Mouse (Mus musculus) CH12.LX (cell line): ENCODE measurements around the gene Med4. TPM values are rescaled to one million over a fixed set of nuclear protein-coding genes. Genes with fewer than 3 reads are reported as not detected.

Experiments used
- DNase-seq: peaks from one replicate; pipeline ENCODE4 v3.0.0-alpha.2; 2013; ENCODE audit errors: extremely low read depth
- H3K27ac ChIP-seq: 2 replicates; pipeline ENCODE4 v1.5.1; 2012; ENCODE audit warnings: low read depth, mild to moderate bottlenecking, control low read depth, moderate library complexity; ENCODE audit not compliant: insufficient read depth
- H3K27me3 ChIP-seq: replicated peaks from 2 replicates; pipeline ENCODE3; 2012; ENCODE audit warnings: inconsistent platforms
- H3K36me3 ChIP-seq, 2 experiments: replicated peaks in 1 of 2; 2 replicates each; pipeline versions ENCODE3 to v1.6.1; 2012; ENCODE audit warnings: inconsistent platforms in 1 of 2, low read length in 1 of 2, mild to moderate bottlenecking in 1 of 2, mixed read lengths in 1 of 2, moderate library complexity in 1 of 2; ENCODE audit not compliant: control insufficient read depth in 1 of 2, insufficient read depth in 1 of 2
- H3K4me1 ChIP-seq, 2 experiments: 2 replicates each; pipeline ENCODE4 v1.6.1; 2012; ENCODE audit warnings: inconsistent platforms in 1 of 2, moderate library complexity in 1 of 2; ENCODE audit not compliant: insufficient read depth in 2 of 2, control insufficient read depth in 1 of 2
- H3K4me2 ChIP-seq: 2 replicates; pipeline ENCODE4 v1.6.1; 2012; ENCODE audit warnings: low read depth, mild to moderate bottlenecking, control low read depth; ENCODE audit not compliant: poor library complexity, insufficient read depth, severe bottlenecking
- H3K4me3 ChIP-seq, 3 experiments: fragments of 150-350 bp in 1 of 3; sonication (generic) in 1 of 3; replicated peaks in 1 of 3; 2 replicates each; pipeline versions ENCODE3 to v1.5.1; 2011 to 2012; ENCODE audit warnings: low read depth in 2 of 3, low read length in 2 of 3, mild to moderate bottlenecking in 2 of 3, moderate library complexity in 2 of 3, control low read depth in 1 of 3, improper control_type of control experiment in 1 of 3, inconsistent platforms in 1 of 3, mixed read lengths in 1 of 3; ENCODE audit not compliant: poor library complexity in 1 of 3
- H3K79me2 ChIP-seq: replicated peaks from 2 replicates; pipeline ENCODE4 v1.6.1; 2012; ENCODE audit warnings: mild to moderate bottlenecking, moderate library complexity; ENCODE audit not compliant: control insufficient read depth, poor library complexity, insufficient read depth, severe bottlenecking; ENCODE audit errors: extremely low read depth
- H3K9ac ChIP-seq: 2 replicates; pipeline ENCODE4 v1.6.1; 2012; ENCODE audit warnings: low read depth, mild to moderate bottlenecking, control low read depth, moderate library complexity; ENCODE audit not compliant: insufficient read depth
- H3K9me3 ChIP-seq: replicated peaks from 2 replicates; pipeline ENCODE3; 2012; ENCODE audit warnings: low read length, inconsistent platforms, mixed read lengths
- BHLHE40 ChIP-seq: IDR thresholded peaks from 2 replicates; pipeline ENCODE4 v1.6.1; 2011; ENCODE audit warnings: mild to moderate bottlenecking, low read depth, low read length, improper control_type of control experiment
- CHD1 ChIP-seq: IDR thresholded peaks from 2 replicates; pipeline ENCODE4 v1.6.1; 2012; ENCODE audit warnings: low read depth, low read length, improper control_type of control experiment, inconsistent platforms
- CHD2 ChIP-seq: IDR thresholded peaks from 2 replicates; pipeline ENCODE4 v1.6.1; 2011; ENCODE audit warnings: low read length, improper control_type of control experiment
- EP300 ChIP-seq: IDR thresholded peaks from 2 replicates; pipeline ENCODE4 v1.6.1; 2011; ENCODE audit warnings: low read length, improper control_type of control experiment
- HCFC1 ChIP-seq: IDR thresholded peaks from 2 replicates; pipeline ENCODE4 v1.6.1; 2012; ENCODE audit warnings: low read depth, mild to moderate bottlenecking, inconsistent platforms, low read length, improper control_type of control experiment
- JUN ChIP-seq: IDR thresholded peaks from 2 replicates; pipeline ENCODE4 v1.6.1; 2011; ENCODE audit warnings: low read depth, mild to moderate bottlenecking, low read length, improper control_type of control experiment, moderate library complexity; ENCODE audit not compliant: insufficient read depth
- MAFK ChIP-seq: IDR thresholded peaks from 2 replicates; pipeline ENCODE4 v1.6.1; 2011; ENCODE audit warnings: low read length, improper control_type of control experiment; ENCODE audit not compliant: insufficient replicate concordance
- MAZ ChIP-seq: IDR thresholded peaks from 2 replicates; pipeline ENCODE4 v1.6.1; 2012; ENCODE audit warnings: low read depth, mild to moderate bottlenecking, inconsistent platforms, low read length, improper control_type of control experiment, moderate library complexity
- MEF2A ChIP-seq: IDR thresholded peaks from 2 replicates; pipeline ENCODE4 v1.6.1; 2014; ENCODE audit warnings: low read depth, mild to moderate bottlenecking, inconsistent platforms, low read length, improper control_type of control experiment, borderline replicate concordance
- MXI1 ChIP-seq: IDR thresholded peaks from 2 replicates; pipeline ENCODE4 v1.6.1; 2011; ENCODE audit warnings: mild to moderate bottlenecking, low read depth, low read length, improper control_type of control experiment
- PAX5 ChIP-seq: IDR thresholded peaks from 2 replicates; pipeline ENCODE4 v1.6.1; 2012; ENCODE audit warnings: low read length, inconsistent platforms, mixed read lengths
- POLR2AphosphoS2 ChIP-seq: IDR thresholded peaks from 2 replicates; pipeline ENCODE4 v1.6.1; 2011; ENCODE audit warnings: low read depth, low read length, improper control_type of control experiment
- RCOR1 ChIP-seq: conservative IDR thresholded peaks from 2 replicates; pipeline ENCODE4 v1.6.1; 2012; ENCODE audit warnings: low read depth, mild to moderate bottlenecking, inconsistent platforms, low read length, improper control_type of control experiment
- SMC3 ChIP-seq: IDR thresholded peaks from 2 replicates; pipeline ENCODE4 v1.6.1; 2011; ENCODE audit warnings: low read depth, low read length, improper control_type of control experiment
- TBP ChIP-seq: conservative IDR thresholded peaks from 2 replicates; pipeline ENCODE4 v1.6.1; 2011; ENCODE audit warnings: low read depth, low read length, improper control_type of control experiment
- UBTF ChIP-seq: IDR thresholded peaks from 2 replicates; pipeline ENCODE4 v1.6.1; 2012; ENCODE audit warnings: low read depth, mild to moderate bottlenecking, inconsistent platforms, low read length, improper control_type of control experiment, moderate library complexity
- USF1 ChIP-seq: IDR thresholded peaks from 2 replicates; pipeline ENCODE4 v1.6.1; 2014; ENCODE audit warnings: low read depth, mild to moderate bottlenecking, inconsistent platforms, low read length, improper control_type of control experiment
- ZKSCAN1 ChIP-seq: IDR thresholded peaks from 2 replicates; pipeline ENCODE4 v1.6.1; 2012; ENCODE audit warnings: low read depth, inconsistent platforms, low read length, improper control_type of control experiment, borderline replicate concordance
- ZNF384 ChIP-seq: IDR thresholded peaks from 2 replicates; pipeline ENCODE4 v1.6.1; 2012; ENCODE audit warnings: low read depth, low read length, improper control_type of control experiment, inconsistent platforms
- dilution Hi-C: fragments of 300-500 bp; cut with MboI; formaldehyde crosslinking; loops from 2 replicates; pipeline ENCODE4 v1.14.3; 2020; ENCODE audit warnings: low sequenced_read_pairs; ENCODE audit not compliant: extremely low pct_unique_long_range_greater_than_20kb, extremely low pct_ligation_motif_present
- in situ Hi-C: fragments of 300-500 bp; cut with MboI; formaldehyde crosslinking; loops from 3 replicates; pipeline ENCODE4 v1.14.3; 2019; ENCODE audit warnings: low sequenced_read_pairs, low pct_ligation_motif_present, low pct_unique_long_range_greater_than_20kb, mixed read lengths
- polyA plus RNA-seq: library from polyadenylated mRNA; unstranded; fragments of >175 nt; gene quantifications from 2 replicates; pipeline ENCODE4 v1.2.1, GENCODE M21; 2012; ENCODE audit warnings: low read depth; ENCODE audit not compliant: insufficient read length
- total RNA-seq, 2 experiments: library from RNA; depleted of rRNA; stranded (reverse); fragments of 300-350 nt in 1 of 2; fragments of >200 nt in 1 of 2; gene quantifications; 2 replicates each; pipeline ENCODE4 v1.2.3; 2012 to 2014

The Med4 gene
- total and polyA plus RNA-seq, 3 experiments = 45.6 to 61.5 (median 60.7) TPM

- peaks cover 11 to 30% of the 10 kb centered on the region in 2 experiments for H3K4me1 ChIP-seq
- peaks cover 2% of the 10 kb centered on the region for H3K9me3 ChIP-seq
- no peak for TF ChIP-seq MEF2A
- no peak for TF ChIP-seq CHD1
- TF ChIP-seq ZKSCAN1 = no peak
- no peak for TF ChIP-seq TBP
- TF ChIP-seq UBTF = no peak
- no peak for TF ChIP-seq HCFC1
- TF ChIP-seq MAFK = no peak
- no peak for TF ChIP-seq RCOR1
- TF ChIP-seq SMC3 = no peak
- TF ChIP-seq MAZ = no peak
- TF ChIP-seq EP300 = no peak
- TF ChIP-seq BHLHE40 = no peak
- no peak for TF ChIP-seq JUN
- no peak overlapping the region for H3K4me2 ChIP-seq
- H3K9ac ChIP-seq = no peak overlapping the region
- H3K27me3 ChIP-seq = peaks cover 9% of the 10 kb centered on the region
- peaks cover 27% of the 10 kb centered on the region for H3K79me2 ChIP-seq
- DNase-seq = no peak
- no peak overlapping the region for H3K4me3 ChIP-seq
- peaks cover 8 to 15% of the 10 kb centered on the region in 2 experiments for H3K36me3 ChIP-seq
- no peak overlapping the region for H3K27ac ChIP-seq
- in situ Hi-C loops = no loop called here
- dilution Hi-C loops = no loop called here
Observed at GRCm38 (mm10) chr14:73507702-73508376, 2.0 kb upstream of the Med4 start.

DNA sequence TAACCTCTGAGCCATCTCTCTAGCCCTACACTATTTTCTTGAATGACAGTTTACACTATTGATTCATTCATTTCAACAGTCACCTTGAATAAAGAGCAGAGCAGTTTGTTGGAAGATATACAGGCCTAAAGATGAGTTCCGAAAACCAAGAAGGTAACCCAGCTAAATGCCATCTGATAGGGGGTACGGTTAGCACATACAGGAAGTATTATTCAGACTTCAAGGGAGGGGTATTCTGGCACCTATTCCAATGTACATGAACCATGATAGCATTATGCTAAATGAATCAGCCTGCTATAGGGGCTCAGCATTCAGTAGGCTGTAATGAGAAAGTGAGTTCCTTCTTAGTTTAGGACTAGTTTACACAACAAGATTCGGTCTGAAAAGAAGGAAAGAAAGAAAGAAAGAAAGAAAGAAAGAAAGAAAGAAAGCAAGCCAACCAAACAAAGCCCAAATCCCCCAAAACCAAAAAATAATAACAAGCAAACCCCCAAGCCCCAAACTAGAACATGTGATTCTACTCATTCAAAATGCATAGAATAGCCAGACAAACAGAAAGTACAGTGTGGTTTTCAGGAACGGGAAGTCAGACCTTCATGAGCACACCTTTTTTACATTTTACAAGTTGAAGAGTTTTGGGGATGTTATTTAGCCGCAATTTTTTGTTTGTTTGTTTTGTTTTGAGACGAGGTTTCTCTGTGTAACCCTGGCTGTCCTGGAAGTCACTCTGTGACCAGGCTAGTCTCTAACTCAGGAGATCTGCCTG lies 1.0 kb upstream of the Med4 start:
- no peak overlapping the region for H3K4me2 ChIP-seq
- H3K4me1 ChIP-seq = peaks cover 11 to 30% of the 10 kb centered on the region in 2 experiments
- H3K9me3 ChIP-seq = peaks cover 2% of the 10 kb centered on the region
- no peak overlapping the region for H3K4me3 ChIP-seq
- H3K79me2 ChIP-seq = peaks cover 30% of the 10 kb centered on the region
- peaks cover 8 to 24% of the 10 kb centered on the region in 2 experiments for H3K36me3 ChIP-seq
- TF ChIP-seq POLR2AphosphoS2 (no peak), MXI1 (no peak), CHD2 (no peak), MAFK (no peak), USF1 (no peak), ZNF384 (no peak), MEF2A (no peak), BHLHE40 (no peak), PAX5 (no peak)
- TF ChIP-seq, all 38 proteins: peak for 0
- Histone ChIP-seq H3K27me3 (peaks cover 8% of the 10 kb centered on the region), H3K27ac (no peak overlapping the region), H3K9ac (no peak overlapping the region)
- in situ Hi-C loops = no loop called here
- dilution Hi-C loops = no loop called here
- DNase-seq = no peak
